Mouse (Mus musculus): ENCODE results near the gene Marc2. TPM values are rescaled to one million over a fixed set of nuclear protein-coding genes. Genes with fewer than 3 reads are reported as not detected.

The Marc2 gene
- polyA plus RNA-seq, 1 experiment from 2014 or later: 191 TPM

- Histone ChIP-seq H3K4me2 (replicated peaks) (no peak overlapping the region), H3K27me3 (peaks cover 6% of the 10 kb centered on the region), H3K27ac (replicated peaks) (no peak overlapping the region), H3K4me3 (replicated peaks) (no peak overlapping the region), H3K36me3 (no peaks in the 10 kb centered on the region), H3K9me3 (replicated peaks) (no peaks in the 10 kb centered on the region), H3K4me1 (no peaks in the 10 kb centered on the region), H3K9ac (no peak overlapping the region)
- WGBS: 30% methylated on average over 22 of the region's 22 CpGs
- ATAC-seq (ENCODE audit: insufficient number of reproducible peaks, low FRiP score, low TSS enrichment, low read depth): no peak
Observed at GRCm38 (mm10) chr1:184777061-184777795, 69.0 kb downstream of the Marc2 start.

DNA sequence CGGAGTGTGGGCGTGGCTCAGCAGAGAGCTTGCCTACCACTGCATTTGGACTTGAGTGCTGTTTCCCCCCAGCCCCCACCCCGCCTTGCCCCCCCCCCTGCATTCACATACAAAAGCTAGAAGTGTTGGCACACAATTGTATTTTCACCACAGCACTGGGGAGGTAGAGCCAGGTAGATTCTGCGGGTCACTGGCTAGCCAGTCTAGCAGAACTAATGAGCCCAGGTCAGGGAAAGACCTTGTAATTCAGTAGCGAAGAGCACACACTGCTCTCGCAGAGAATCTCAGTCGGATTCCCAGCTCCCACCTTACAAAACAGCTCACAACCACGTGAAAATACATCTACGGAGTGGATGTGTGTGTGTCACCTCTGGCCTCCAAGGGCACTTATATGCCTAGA lies 71.0 kb downstream of the Marc2 start:
- WGBS: 51% methylated on average over 9 of the region's 9 CpGs
- Histone ChIP-seq H3K9ac (no peak overlapping the region), H3K4me2 (replicated peaks) (no peak overlapping the region), H3K4me1 (peaks cover 9% of the 10 kb centered on the region; the same call in 1 of the 2 replicates), H3K9me3 (replicated peaks) (no peaks in the 10 kb centered on the region), H3K27me3 (peaks cover 6% of the 10 kb centered on the region), H3K4me3 (replicated peaks) (no peak overlapping the region), H3K27ac (replicated peaks) (no peak overlapping the region), H3K36me3 (no peaks in the 10 kb centered on the region)
- no peak for ATAC-seq (ENCODE audit: insufficient number of reproducible peaks, low FRiP score, low TSS enrichment, low read depth)

DNA sequence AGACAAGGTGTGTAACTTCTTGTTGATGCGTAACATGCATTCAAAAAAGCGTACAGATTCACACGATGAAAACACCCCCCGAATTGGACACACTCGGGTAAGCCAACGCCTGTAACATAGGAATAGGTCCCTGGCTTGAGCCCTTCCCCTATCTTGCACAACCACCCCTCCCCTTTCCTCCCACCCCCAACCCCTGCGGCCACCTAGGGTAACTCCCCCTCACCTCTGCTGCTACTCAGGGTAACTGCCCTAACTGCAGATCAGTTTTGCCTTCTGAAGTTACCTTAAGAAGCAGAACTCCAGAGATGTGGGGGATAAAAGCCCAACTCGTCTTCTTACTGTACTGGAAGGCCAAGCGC lies 74.4 kb downstream of the Marc2 start:
- Histone ChIP-seq H3K9me3 (replicated peaks) (no peaks in the 10 kb centered on the region), H3K9ac (no peak overlapping the region), H3K4me1 (peaks cover 9% of the 10 kb centered on the region; the same call in 1 of the 2 replicates), H3K4me2 (replicated peaks) (peak overlapping the region; percentile 27), H3K27me3 (peaks cover 2% of the 10 kb centered on the region), H3K27ac (replicated peaks) (no peak overlapping the region), H3K36me3 (no peaks in the 10 kb centered on the region), H3K4me3 (replicated peaks) (no peak overlapping the region)
- 6% methylated on average over 9 of the region's 9 CpGs for WGBS
- ATAC-seq (ENCODE audit: insufficient number of reproducible peaks, low FRiP score, low TSS enrichment, low read depth): no peak

DNA sequence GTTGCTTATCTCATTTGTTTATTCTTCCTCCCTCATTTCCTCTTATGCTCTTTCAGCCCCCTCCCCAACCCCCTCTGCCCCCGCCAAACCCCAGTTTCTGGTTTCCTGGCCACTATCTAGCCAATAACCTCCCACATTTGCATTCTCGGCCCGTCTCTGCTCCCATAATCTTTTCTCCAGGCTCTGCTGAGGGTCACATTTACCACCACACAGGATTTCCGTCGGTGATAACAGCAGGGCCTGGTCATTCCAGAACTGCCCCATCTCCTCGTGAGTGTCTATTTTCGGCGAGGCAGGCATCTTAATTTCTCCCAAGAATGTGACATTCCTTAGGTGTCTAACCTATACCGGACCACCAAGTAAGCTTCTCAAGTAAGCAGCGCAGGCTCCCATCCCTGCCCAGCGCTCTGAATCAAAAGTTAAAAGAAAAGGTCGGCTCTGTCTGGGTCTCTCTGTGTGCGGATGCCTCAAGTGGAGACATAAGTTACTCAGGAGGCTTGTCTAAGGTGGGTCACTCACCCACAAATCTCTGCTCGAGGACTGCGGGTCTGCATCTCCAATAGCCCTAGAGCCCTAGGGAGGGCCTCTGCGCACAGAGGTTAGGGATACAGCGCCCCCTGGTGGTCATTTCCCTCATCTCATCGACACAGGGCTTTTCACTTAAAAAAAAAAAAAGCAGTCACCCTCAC lies 74.9 kb downstream of the Marc2 start:
- H3K27ac ChIP-seq (replicated peaks): no peak overlapping the region
- WGBS: 19% methylated on average over 18 of the region's 18 CpGs
- peaks cover 9% of the 10 kb centered on the region; the same call in 1 of the 2 replicates for H3K4me1 ChIP-seq
- no peaks in the 10 kb centered on the region for H3K9me3 ChIP-seq (replicated peaks)
- H3K4me2 ChIP-seq (replicated peaks): peak overlapping the region; percentile 27
- ATAC-seq (ENCODE audit: insufficient number of reproducible peaks, low FRiP score, low TSS enrichment, low read depth): peak; percentile 51; the same call in 1 of the 2 replicates
- no peak overlapping the region for H3K4me3 ChIP-seq (replicated peaks)
- no peak overlapping the region for H3K9ac ChIP-seq
- H3K36me3 ChIP-seq: no peaks in the 10 kb centered on the region
- no peaks in the 10 kb centered on the region; the same call in none of the 2 replicates for H3K27me3 ChIP-seq

DNA sequence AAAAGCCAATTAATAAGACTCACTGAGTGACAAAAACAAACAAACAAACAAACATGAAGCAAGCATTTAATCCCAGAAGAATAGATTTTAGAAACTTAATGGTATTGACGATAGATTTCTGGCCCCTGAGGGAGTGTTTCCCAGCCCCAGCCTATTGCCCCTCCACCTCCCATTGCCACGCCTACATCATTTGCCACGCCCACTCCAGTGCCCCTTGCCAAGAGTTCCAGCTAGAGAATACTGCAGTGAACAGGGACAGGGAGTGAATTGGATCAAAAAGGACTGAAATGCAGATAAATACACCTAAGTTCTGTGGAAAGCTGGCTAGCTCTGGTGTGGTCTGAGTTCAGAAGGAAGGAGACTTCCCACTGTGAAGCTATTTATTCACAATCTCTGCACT lies 82.4 kb downstream of the Marc2 start:
- Histone ChIP-seq H3K36me3 (no peaks in the 10 kb centered on the region), H3K27ac (replicated peaks) (no peak overlapping the region), H3K9me3 (replicated peaks) (no peaks in the 10 kb centered on the region), H3K9ac (no peak overlapping the region), H3K4me3 (replicated peaks) (no peak overlapping the region), H3K4me1 (no peaks in the 10 kb centered on the region), H3K27me3 (no peaks in the 10 kb centered on the region; the same call in 1 of the 2 replicates), H3K4me2 (replicated peaks) (no peak overlapping the region)
- WGBS: 55% methylated on average over 3 of the region's 3 CpGs
- ATAC-seq (ENCODE audit: insufficient number of reproducible peaks, low FRiP score, low TSS enrichment, low read depth): no peak

MicroRNAs encoded within 50 kb of the gene (microRNA counts, 519-probe panel; counts per million panel counts)
- microRNA mmu-miR-1981: 3,060 counts per million, percentile 73 among the panel's probes with 10 or more counts

Small RNAs within 50 kb of the gene (microRNA-seq; reads per million reads assigned to microRNA genes)
- gene Mir1981 (ENCODE audit: borderline number of aligned reads): 77.3 reads per million, percentile 51 among the genes with 10 or more reads in this experiment

Other genes with a start within 250 kb of the Marc2 start
- 18.6 and 21.0 TPM in 2 replicates for gene Hlx, start 113.8 kb downstream of the Marc2 start, polyA plus RNA-seq (2015; fragmentation: Nextera tagmentation; extraction: Ambion mirVana)
- gene Marc1, start 35.1 kb downstream of the Marc2 start, polyA plus RNA-seq (2015; fragmentation: Nextera tagmentation; extraction: Ambion mirVana): 0.16 and 0.24 TPM in 2 replicates
- gene C130074G19Rik, start 36.8 kb upstream of the Marc2 start, polyA plus RNA-seq (2015; fragmentation: Nextera tagmentation; extraction: Ambion mirVana): 1.6 and 2.5 TPM in 2 replicates
- gene Mark1, start 153.1 kb upstream of the Marc2 start, polyA plus RNA-seq (2015; fragmentation: Nextera tagmentation; extraction: Ambion mirVana): 4.3 and 4.5 TPM in 2 replicates

Data from embryonic facial prominence, embryonic 15.5 days (tissue).